Mouse (Mus musculus): Measurements from ENCODE around the gene Tmed4. TPM values are rescaled to one million over a fixed set of nuclear protein-coding genes. Genes with fewer than 3 reads are reported as not detected.

Tmed4 gene
- polyA plus RNA-seq, 1 experiment from 2014 or later, result 154 TPM

- ATAC-seq (ENCODE audit: insufficient read depth, low FRiP score, low TSS enrichment), result no peak
- H3K27ac ChIP-seq (ENCODE audit: low read depth, low read length), result no peak overlapping the region
- no peaks in the 10 kb centered on the region for H3K4me1 ChIP-seq (ENCODE audit: control insufficient read depth, insufficient read depth, low read length)
- no peak overlapping the region for H3K9ac ChIP-seq (ENCODE audit: low read length)
- H3K4me3 ChIP-seq (ENCODE audit: low read depth, low read length), result no peak overlapping the region
- H3K36me3 ChIP-seq (ENCODE audit: control insufficient read depth, insufficient read depth, low read length), result peaks cover 2% of the 10 kb centered on the region; the same call in 1 of the 2 replicates
- H3K27me3 ChIP-seq (ENCODE audit: control insufficient read depth, insufficient read depth, low read length), result no peaks in the 10 kb centered on the region
- 95% methylated on average over 2 of the region's 2 CpGs for WGBS
- no peaks in the 10 kb centered on the region for H3K9me3 ChIP-seq (ENCODE audit: control insufficient read depth, low read length)
- no peak for DNase-seq (ENCODE audit: low spot score)
- no peak overlapping the region for H3K4me2 ChIP-seq (ENCODE audit: low read depth)
Measured at GRCm38 (mm10) chr11:6302793-6303192, 28.1 kb upstream of the Tmed4 start.

GRCm38 (mm10) chr11:6299435-6299834, 24.8 kb upstream of the Tmed4 start:
- H3K4me2 ChIP-seq (ENCODE audit: low read depth), result no peak overlapping the region
- 91% methylated on average over 2 of the region's 2 CpGs for WGBS
- H3K9ac ChIP-seq (ENCODE audit: low read length), result no peak overlapping the region
- H3K9me3 ChIP-seq (ENCODE audit: control insufficient read depth, low read length), result no peaks in the 10 kb centered on the region
- no peak for ATAC-seq (ENCODE audit: insufficient read depth, low FRiP score, low TSS enrichment)
- no peak overlapping the region for H3K27ac ChIP-seq (ENCODE audit: low read depth, low read length)
- peaks cover 7% of the 10 kb centered on the region for H3K36me3 ChIP-seq (ENCODE audit: control insufficient read depth, insufficient read depth, low read length)
- no peak for DNase-seq (ENCODE audit: low spot score)
- no peaks in the 10 kb centered on the region for H3K27me3 ChIP-seq (ENCODE audit: control insufficient read depth, insufficient read depth, low read length)
- H3K4me3 ChIP-seq (ENCODE audit: low read depth, low read length), result no peak overlapping the region
- no peaks in the 10 kb centered on the region for H3K4me1 ChIP-seq (ENCODE audit: control insufficient read depth, insufficient read depth, low read length)

- ATAC-seq (ENCODE audit: insufficient read depth, low FRiP score, low TSS enrichment) (no peak), DNase-seq (ENCODE audit: low spot score) (no peak)
- no peak overlapping the region for H3K27ac ChIP-seq (ENCODE audit: low read depth, low read length)
- no peak overlapping the region for H3K4me2 ChIP-seq (ENCODE audit: low read depth)
- H3K4me3 ChIP-seq (ENCODE audit: low read depth, low read length), result no peak overlapping the region
- H3K36me3 ChIP-seq (ENCODE audit: control insufficient read depth, insufficient read depth, low read length), result peaks cover 7% of the 10 kb centered on the region
- H3K9ac ChIP-seq (ENCODE audit: low read length), result no peak overlapping the region
- peaks cover 6% of the 10 kb centered on the region; the same call in 1 of the 2 replicates for H3K4me1 ChIP-seq (ENCODE audit: control insufficient read depth, insufficient read depth, low read length)
- no peaks in the 10 kb centered on the region for H3K9me3 ChIP-seq (ENCODE audit: control insufficient read depth, low read length)
- H3K27me3 ChIP-seq (ENCODE audit: control insufficient read depth, insufficient read depth, low read length), result no peaks in the 10 kb centered on the region
Measured at GRCm38 (mm10) chr11:6296077-6296476, 21.4 kb upstream of the Tmed4 start.

- Histone ChIP-seq H3K9me3 (ENCODE audit: control insufficient read depth, low read length) (no peaks in the 10 kb centered on the region), H3K9ac (ENCODE audit: low read length) (no peak overlapping the region), H3K27me3 (ENCODE audit: control insufficient read depth, insufficient read depth, low read length) (no peaks in the 10 kb centered on the region), H3K4me2 (ENCODE audit: low read depth) (no peak overlapping the region), H3K4me1 (ENCODE audit: control insufficient read depth, insufficient read depth, low read length) (peaks cover 6% of the 10 kb centered on the region; the same call in 1 of the 2 replicates), H3K4me3 (ENCODE audit: low read depth, low read length) (no peak overlapping the region), H3K27ac (ENCODE audit: low read depth, low read length) (no peak overlapping the region), H3K36me3 (ENCODE audit: control insufficient read depth, insufficient read depth, low read length) (peaks cover 7% of the 10 kb centered on the region)
- DNase-seq (ENCODE audit: low spot score), result no peak
- 89% methylated on average over 4 of the region's 4 CpGs for WGBS
- no peak for ATAC-seq (ENCODE audit: insufficient read depth, low FRiP score, low TSS enrichment)
Measured at GRCm38 (mm10) chr11:6294632-6295031, 20.0 kb upstream of the Tmed4 start.

GRCm38 (mm10) chr11:6293601-6294000, 18.9 kb upstream of the Tmed4 start:
- Histone ChIP-seq H3K27me3 (ENCODE audit: control insufficient read depth, insufficient read depth, low read length) (no peaks in the 10 kb centered on the region), H3K4me3 (ENCODE audit: low read depth, low read length) (no peak overlapping the region), H3K4me1 (ENCODE audit: control insufficient read depth, insufficient read depth, low read length) (peaks cover 6% of the 10 kb centered on the region; the same call in 1 of the 2 replicates), H3K4me2 (ENCODE audit: low read depth) (no peak overlapping the region), H3K9ac (ENCODE audit: low read length) (no peak overlapping the region), H3K27ac (ENCODE audit: low read depth, low read length) (no peak overlapping the region), H3K36me3 (ENCODE audit: control insufficient read depth, insufficient read depth, low read length) (peaks cover 7% of the 10 kb centered on the region), H3K9me3 (ENCODE audit: control insufficient read depth, low read length) (no peaks in the 10 kb centered on the region)
- DNase-seq (ENCODE audit: low spot score) (no peak), ATAC-seq (ENCODE audit: insufficient read depth, low FRiP score, low TSS enrichment) (no peak)
- 93% methylated on average over 2 of the region's 2 CpGs for WGBS

DNA sequence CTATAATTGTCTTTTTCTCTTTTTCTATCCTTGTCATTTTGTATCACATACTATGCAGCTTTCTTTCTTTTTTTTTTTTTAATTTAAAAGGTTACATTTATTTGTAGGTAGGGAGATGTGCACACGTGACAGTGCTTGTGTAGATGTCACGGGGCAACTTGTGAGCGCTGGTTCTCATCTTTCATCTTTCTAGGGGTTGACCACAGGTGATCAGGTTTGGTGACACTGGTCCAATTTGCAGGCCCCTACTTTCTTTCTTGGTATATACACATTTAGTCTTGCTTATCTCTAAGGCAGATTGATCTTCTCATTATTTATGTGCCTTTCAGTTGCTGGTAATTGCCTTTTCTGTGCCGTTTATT, 18.3 kb upstream of the Tmed4 start:
- no peaks in the 10 kb centered on the region for H3K27me3 ChIP-seq (ENCODE audit: control insufficient read depth, insufficient read depth, low read length)
- H3K4me3 ChIP-seq (ENCODE audit: low read depth, low read length), result peak overlapping the region; percentile 80; the same call in 1 of the 2 replicates
- H3K9me3 ChIP-seq (ENCODE audit: control insufficient read depth, low read length), result no peaks in the 10 kb centered on the region
- DNase-seq (ENCODE audit: low spot score), result no peak
- H3K4me2 ChIP-seq (ENCODE audit: low read depth), result peak overlapping the region; percentile 87
- 95% methylated on average over 4 of the region's 4 CpGs for WGBS
- no peak overlapping the region for H3K9ac ChIP-seq (ENCODE audit: low read length)
- H3K4me1 ChIP-seq (ENCODE audit: control insufficient read depth, insufficient read depth, low read length), result peaks cover 6% of the 10 kb centered on the region; the same call in 1 of the 2 replicates
- H3K27ac ChIP-seq (ENCODE audit: low read depth, low read length), result no peak overlapping the region
- no peak for ATAC-seq (ENCODE audit: insufficient read depth, low FRiP score, low TSS enrichment)
- H3K36me3 ChIP-seq (ENCODE audit: control insufficient read depth, insufficient read depth, low read length), result peaks cover 5% of the 10 kb centered on the region

DNA sequence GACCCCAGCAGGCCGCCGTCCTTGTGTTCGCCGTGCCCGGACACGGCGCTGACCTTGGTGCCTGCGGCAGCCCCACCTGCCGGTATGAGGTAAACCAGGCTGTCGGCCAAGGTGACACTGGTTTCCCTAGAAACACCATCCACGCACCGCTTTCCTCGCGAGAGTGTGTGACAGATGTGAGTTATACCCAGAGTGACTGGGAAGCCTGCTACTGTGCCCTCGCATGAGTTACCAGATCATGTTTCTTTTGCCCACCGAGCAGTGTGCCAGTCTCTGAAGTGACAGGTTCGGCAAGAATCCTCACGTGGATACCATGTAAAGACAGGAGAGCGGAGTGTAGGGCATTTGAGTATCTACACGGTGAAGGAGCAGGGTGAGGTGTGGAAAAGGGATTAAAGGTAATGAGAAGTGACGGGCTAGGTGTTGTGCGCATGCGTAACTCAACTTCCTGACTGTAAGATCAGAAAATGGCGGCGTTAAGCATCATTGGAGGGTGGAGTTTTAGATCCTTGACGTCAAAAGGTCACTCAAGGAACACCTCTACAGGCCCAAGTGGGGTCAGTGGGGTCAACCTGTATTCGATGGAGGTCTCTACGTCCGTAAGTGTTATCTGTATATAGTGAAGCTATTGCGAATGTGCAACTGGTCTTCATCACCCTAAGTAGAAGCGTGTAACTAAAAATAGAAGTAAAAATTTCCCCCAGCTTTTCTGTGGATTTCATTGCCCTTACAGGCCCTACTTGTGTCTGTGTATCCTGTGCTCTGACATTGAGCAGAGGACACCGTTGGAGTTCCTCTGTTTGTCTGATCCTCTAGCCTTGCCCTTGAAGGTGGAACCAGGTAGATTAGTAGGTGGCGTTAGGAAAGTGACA, 17.7 kb upstream of the Tmed4 start:
- ATAC-seq (ENCODE audit: insufficient read depth, low FRiP score, low TSS enrichment) (peak; percentile 65), DNase-seq (ENCODE audit: low spot score) (peak; percentile 74)
- peak overlapping the region; percentile 87 for H3K4me2 ChIP-seq (ENCODE audit: low read depth)
- H3K4me1 ChIP-seq (ENCODE audit: control insufficient read depth, insufficient read depth, low read length), result peaks cover 6% of the 10 kb centered on the region; the same call in 1 of the 2 replicates
- H3K9ac ChIP-seq (ENCODE audit: low read length), result peak overlapping the region; percentile 71
- no peaks in the 10 kb centered on the region for H3K27me3 ChIP-seq (ENCODE audit: control insufficient read depth, insufficient read depth, low read length)
- H3K27ac ChIP-seq (ENCODE audit: low read depth, low read length), result peak overlapping the region; percentile 56; the same call in 1 of the 2 replicates
- H3K36me3 ChIP-seq (ENCODE audit: control insufficient read depth, insufficient read depth, low read length), result peaks cover 4% of the 10 kb centered on the region
- peak overlapping the region; percentile 80 for H3K4me3 ChIP-seq (ENCODE audit: low read depth, low read length)
- 20% methylated on average over 33 of the region's 33 CpGs for WGBS
- H3K9me3 ChIP-seq (ENCODE audit: control insufficient read depth, low read length), result no peaks in the 10 kb centered on the region

DNA sequence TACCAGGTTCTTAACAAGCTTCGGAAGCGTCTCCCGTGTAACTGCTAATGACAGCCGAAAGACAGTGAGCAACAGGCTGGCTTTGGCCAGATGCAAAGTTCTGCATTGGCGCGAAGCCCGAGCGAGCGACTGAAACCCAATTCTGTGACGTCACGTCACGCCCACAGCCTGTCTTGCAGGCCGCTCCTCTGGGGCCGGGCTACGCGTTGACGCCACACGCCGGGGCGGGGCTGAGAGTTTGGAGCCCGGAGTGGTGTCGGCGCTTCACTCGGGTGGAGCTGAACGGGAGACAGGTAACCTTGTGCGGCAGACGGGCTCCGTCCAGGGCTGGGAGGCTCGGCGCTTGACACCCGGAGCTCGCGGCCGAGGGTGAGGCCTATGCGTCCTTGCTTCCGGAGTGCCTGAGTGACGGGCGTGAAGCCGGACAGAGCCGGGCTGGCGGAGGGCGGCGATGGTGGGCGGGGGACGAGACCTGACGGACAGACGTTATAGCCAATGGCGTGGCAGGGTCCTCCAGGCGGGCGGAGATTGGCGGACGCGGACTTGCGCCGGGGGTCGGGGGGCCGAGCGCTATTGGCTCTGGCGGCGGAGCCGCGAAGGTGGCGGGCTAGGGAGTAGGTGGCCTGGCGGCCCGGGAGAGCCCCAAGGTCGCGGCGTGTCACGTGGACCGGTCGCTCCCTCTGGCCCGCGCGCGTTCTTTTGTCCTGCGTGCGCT, 16.9 kb upstream of the Tmed4 start, which contains the start of gene Ogdh:
TSS of gene Ogdh (plus strand) at position 233 of the 715 bp plus-strand sequence.
- peak within 1 kb of the TSS; percentile 71 for H3K9ac ChIP-seq (ENCODE audit: low read length)
- H3K36me3 ChIP-seq (ENCODE audit: control insufficient read depth, insufficient read depth, low read length), result no peaks in the 10 kb centered on the region
- ATAC-seq (ENCODE audit: insufficient read depth, low FRiP score, low TSS enrichment), result peak; percentile 98
- no peaks in the 10 kb centered on the region for H3K27me3 ChIP-seq (ENCODE audit: control insufficient read depth, insufficient read depth, low read length)
- DNase-seq (ENCODE audit: low spot score), result peak; percentile 98
- H3K4me3 ChIP-seq (ENCODE audit: low read depth, low read length), result peak within 1 kb of the TSS; percentile 80
- peaks cover 6% of the 10 kb centered on the region; the same call in 1 of the 2 replicates for H3K4me1 ChIP-seq (ENCODE audit: control insufficient read depth, insufficient read depth, low read length)
- H3K27ac ChIP-seq (ENCODE audit: low read depth, low read length), result peak within 1 kb of the TSS; percentile 68
- H3K4me2 ChIP-seq (ENCODE audit: low read depth), result peak within 1 kb of the TSS; percentile 87
- under 1% methylated on average over 51 of the region's 77 CpGs for WGBS
- H3K9me3 ChIP-seq (ENCODE audit: control insufficient read depth, low read length), result no peaks in the 10 kb centered on the region

Measured in neural tube, embryonic 11.5 days (tissue).